Comparison of ENCODE assay signal across 8 mouse cellular contexts in the genomic region with DNA sequence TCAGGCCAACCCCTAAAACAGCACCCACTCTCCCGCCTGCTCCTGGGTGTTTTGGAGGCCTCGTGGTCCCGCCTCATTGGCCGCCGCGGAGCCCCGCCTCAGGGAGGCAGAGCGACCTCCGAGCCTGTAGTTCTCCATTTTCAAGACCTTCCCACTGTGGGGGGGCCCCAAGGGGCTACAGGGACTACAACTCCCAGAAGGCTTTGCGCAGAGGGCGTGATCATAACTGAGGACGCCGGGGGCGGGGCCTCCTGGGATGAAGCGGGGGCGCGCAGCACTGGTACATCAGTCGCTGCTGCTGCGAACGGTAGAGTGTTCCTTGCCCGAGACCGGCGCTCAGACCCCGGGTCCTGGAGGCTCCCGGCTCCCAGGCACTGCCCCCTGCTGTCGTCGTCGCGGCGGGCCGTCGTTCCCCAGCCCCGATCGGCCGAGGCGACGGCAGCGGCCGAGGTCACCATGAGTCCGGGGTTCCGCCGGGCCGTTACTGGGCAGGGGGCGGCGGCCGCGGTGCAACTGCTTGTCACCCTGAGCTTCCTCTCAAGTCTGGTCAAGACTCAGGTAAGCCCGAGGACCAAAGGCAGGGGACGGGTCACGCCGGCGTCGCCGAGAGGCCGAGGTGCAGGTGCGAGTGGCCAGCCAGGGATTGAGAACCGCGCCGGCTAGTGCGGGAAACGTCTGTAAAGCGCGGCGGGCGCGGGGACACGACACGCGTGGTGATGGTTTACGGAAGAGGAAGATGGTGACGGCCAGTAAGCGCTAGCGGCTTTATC. TPM values are rescaled to one million over a fixed set of nuclear protein-coding genes. Genes with fewer than 3 reads are reported as not detected.
A peak's percentile ranks its signal among the peaks of the same experiment; 100 is the strongest.
DNase-seq lines count a peak whose midpoint lies in the region; ATAC-seq and TF ChIP-seq lines count a peak whose summit lies in the region.

Gene Ero1lb, plus strand, starts transcription at position 254 of the 770 bp plus-strand sequence.

- TF ChIP-seq POLR2A in cortical plate, adult 2 months (IDR thresholded peaks at IDR 0.05; ENCODE audit: extremely low read depth, insufficient read depth, low read length), result peak; percentile 86

- H3K27ac ChIP-seq in cortical plate, adult 2 months (ENCODE audit: insufficient read depth, low read length), result peak within 1 kb of the TSS; percentile 5; the same call in 1 of the 2 replicates

- DNase-seq in gastrocnemius, adult 8-10 months (ENCODE audit: low spot score in 2 of 2), result peak; percentile 99
- peak; percentile 97 for DNase-seq in induced T-regulatory cell, adult 2 months (ENCODE audit: low read depth)
- peak; percentile 98 to 100 for DNase-seq in left cerebral cortex, adult 9 months (ENCODE audit: low spot score in 2 of 2)
- peak; percentile 99 for DNase-seq in right cerebral cortex, postnatal 14 days
- peak; percentile 98 for DNase-seq in urinary bladder, postnatal 36 days (ENCODE audit: low spot score in 2 of 2)

- peak within 1 kb of the TSS; percentile 75 for H3K4me3 ChIP-seq in cortical plate, adult 2 months (ENCODE audit: insufficient read depth, low read length)

- TF ChIP-seq CTCF in cortical plate, adult 2 months (IDR thresholded peaks at IDR 0.05; ENCODE audit: extremely low read depth, insufficient read depth, low read length), result no peak

- peaks cover 1% of the 10 kb centered on the region; the same call in 1 of the 2 replicates for H3K4me1 ChIP-seq in cortical plate, adult 2 months (ENCODE audit: control insufficient read depth, insufficient read depth, low read length)

- ATAC-seq in activated CD4-positive, CD25-positive, alpha-beta regulatory T cell, adult 4 months, result peak; percentile 91
- ATAC-seq in megakaryocyte progenitor cell, adult 5-6 weeks (replicated peaks; ENCODE audit: poor library complexity), result peak; percentile 87

RNA-seq across cellular contexts. Expression of gene Ero1lb, which starts in this region (rescaled TPM):
- 1 to 10 TPM; 4.4 to 5.7 TPM for polyA plus RNA-seq in activated CD4-positive, CD25-positive, alpha-beta regulatory T cell, adult 4 months (2017; shearing (Covaris generic))
- 12.5 and 12.7 TPM in 2 replicates for polyA plus RNA-seq in cortical plate, adult 2 months (2012; rRNA removed)
- 1 to 10 TPM in 3 of 4 experiments, under 1 TPM in 1; 0.80 to 2.0 (median 1.4) TPM for total RNA-seq in gastrocnemius, adult 8-10 months (2022)
- total RNA-seq in megakaryocyte progenitor cell, adult 5-6 weeks (2015), result 19.0 and 24.4 TPM in 2 replicates
- 14.2 and 14.4 TPM in 2 replicates for total RNA-seq in megakaryocyte progenitor cell, adult 5-6 weeks (2017)

Comparison
In these comparisons a context has a peak if more than half of its experiments do, and no peak if none do; other contexts are left out.
1. Peak in every context shown above with its lines: DNase-seq, ATAC-seq, H3K4me3 ChIP-seq and H3K27ac ChIP-seq.
2. RNA of gene Ero1lb (total RNA-seq): 14.2 to 24.4 TPM in megakaryocyte progenitor cell, adult 5-6 weeks; 0.80 to 2.0 TPM in gastrocnemius, adult 8-10 months; every median in the first group is over 4 times any median in the second.